Comparison of ENCODE assay signal across 9 mouse cellular contexts in the genomic region with DNA sequence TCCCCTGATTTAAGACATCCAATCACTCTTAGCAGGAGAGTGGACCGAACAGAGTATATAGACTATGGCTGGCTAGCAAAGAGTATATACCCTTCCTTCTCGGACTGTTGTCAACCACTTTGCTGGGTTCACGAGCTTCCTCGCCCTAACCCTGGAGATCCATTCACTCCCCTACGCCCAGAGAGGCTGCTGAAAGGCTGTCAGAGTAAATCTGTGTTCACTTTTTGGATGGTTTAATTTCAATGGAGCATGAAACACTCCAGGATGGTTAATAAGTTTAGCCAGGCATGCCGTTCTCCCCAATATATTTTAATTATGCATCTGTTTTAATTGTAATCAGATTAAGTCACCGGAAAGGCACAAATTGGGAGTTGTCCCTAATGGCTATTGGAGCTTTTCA. TPM values are rescaled to one million over a fixed set of nuclear protein-coding genes. Genes with fewer than 3 reads are reported as not detected.
A peak's percentile ranks its signal among the peaks of the same experiment; 100 is the strongest.
DNase-seq lines count a peak whose midpoint lies in the region; ATAC-seq and TF ChIP-seq lines count a peak whose summit lies in the region.
"Had no signal": no experiment of that assay in that cellular context is flagged by ENCODE, and none has a peak within 500 bp of the region (broad histone marks: within the 10 kb centered on the region; RNA-seq: fewer than 3 reads in every experiment).

No protein-coding gene starts in this region.

- no peaks in the 10 kb centered on the region for H3K27me3 ChIP-seq in kidney, embryonic 15.5 days
- H3K27me3 ChIP-seq in forebrain, embryonic 11.5 days (ENCODE audit: control insufficient read depth, insufficient read depth, low read length): peaks cover 9% of the 10 kb centered on the region; the same call in 1 of the 2 replicates
- H3K27me3 ChIP-seq in intestine, postnatal 0 days (replicated peaks; ENCODE audit: control insufficient read depth, insufficient read depth, low read length): no peaks in the 10 kb centered on the region
- 0 out of 2 replicates have a peak, but pooled peaks cover 8% of the 10 kb centered on the region for H3K27me3 ChIP-seq in neural tube, embryonic 13.5 days

- H3K36me3 ChIP-seq in kidney, embryonic 15.5 days: 0 out of 2 replicates have a peak, but pooled peaks cover 3% of the 10 kb centered on the region
- H3K36me3 ChIP-seq in forebrain, embryonic 11.5 days (ENCODE audit: control insufficient read depth, insufficient read depth, low read length): no peaks in the 10 kb centered on the region
- no peaks in the 10 kb centered on the region for H3K36me3 ChIP-seq in intestine, postnatal 0 days (ENCODE audit: control insufficient read depth, insufficient read depth)
- H3K36me3 ChIP-seq in neural tube, embryonic 13.5 days: no peaks in the 10 kb centered on the region

- no peak for DNase-seq in kidney, adult 8-10 months
- no peak for DNase-seq in forebrain, embryonic 11.5 days (ENCODE audit: low spot score)
- DNase-seq in testis, postnatal 10 days (ENCODE audit: low spot score): no peak
- DNase-seq: kidney, postnatal 10 days had no signal

- peak overlapping the region; percentile 91 for H3K4me2 ChIP-seq in kidney, embryonic 15.5 days
- H3K4me2 ChIP-seq in forebrain, embryonic 11.5 days (ENCODE audit: low read depth, low read length, severe bottlenecking): peak overlapping the region; percentile 82
- H3K4me2 ChIP-seq in intestine, postnatal 0 days (replicated peaks; ENCODE audit: low read depth): peak overlapping the region; percentile 93; the same call in 1 of the 2 replicates
- peak overlapping the region; percentile 75 for H3K4me2 ChIP-seq in neural tube, embryonic 13.5 days

- 0 out of 2 replicates have a peak overlapping the region, but pooled peaks have one; percentile 23 for H3K9ac ChIP-seq in kidney, embryonic 15.5 days
- H3K9ac ChIP-seq in forebrain, embryonic 11.5 days (ENCODE audit: low read length): no peak overlapping the region
- H3K9ac ChIP-seq in intestine, postnatal 0 days (ENCODE audit: low read depth, low read length): no peak overlapping the region
- peak overlapping the region; percentile 65 for H3K9ac ChIP-seq in neural tube, embryonic 13.5 days

- TF ChIP-seq CTCF in intestine, postnatal 0 days (IDR thresholded peaks at IDR 0.05; ENCODE audit: low read depth): no peak

- 30% methylated on average over 7 of the region's 7 CpGs for WGBS in kidney, embryonic 15.5 days
- WGBS in forebrain, embryonic 11.5 days: 23% methylated on average over 7 of the region's 7 CpGs
- 71% methylated on average over 7 of the region's 7 CpGs for WGBS in intestine, postnatal 0 days
- WGBS in neural tube, embryonic 13.5 days: 18% methylated on average over 7 of the region's 7 CpGs

- H3K27ac ChIP-seq in kidney, embryonic 15.5 days: no peak overlapping the region
- no peak overlapping the region for H3K27ac ChIP-seq in forebrain, embryonic 11.5 days (ENCODE audit: low read depth, low read length)
- H3K27ac ChIP-seq in intestine, postnatal 0 days (ENCODE audit: low read depth, low read length): no peak overlapping the region
- no peak overlapping the region for H3K27ac ChIP-seq in neural tube, embryonic 13.5 days (replicated peaks)

- ATAC-seq in kidney, embryonic 15.5 days (replicated peaks; ENCODE audit: low FRiP score): no peak
- no peak for ATAC-seq in forebrain, embryonic 11.5 days (replicated peaks; ENCODE audit: low FRiP score)
- ATAC-seq in intestine, postnatal 0 days: no peak
- no peak for ATAC-seq in neural tube, embryonic 13.5 days (ENCODE audit: low read depth)
- ATAC-seq in frontal cortex, adult (ENCODE audit: low TSS enrichment): no peak
- ATAC-seq in CD4-positive, CD25-positive, alpha-beta regulatory T cell, adult 4 months: no peak

- peak overlapping the region; percentile 85 for H3K4me3 ChIP-seq in kidney, embryonic 15.5 days (replicated peaks)
- peak overlapping the region; percentile 53 for H3K4me3 ChIP-seq in forebrain, embryonic 11.5 days (ENCODE audit: low read depth, low read length)
- H3K4me3 ChIP-seq in intestine, postnatal 0 days (ENCODE audit: low read depth, low read length): peak overlapping the region; percentile 90
- peak overlapping the region; percentile 77 for H3K4me3 ChIP-seq in neural tube, embryonic 13.5 days

- peaks cover 25% of the 10 kb centered on the region for H3K4me1 ChIP-seq in kidney, embryonic 15.5 days
- H3K4me1 ChIP-seq in forebrain, embryonic 11.5 days (replicated peaks; ENCODE audit: control insufficient read depth, insufficient read depth, low read length): 0 out of 2 replicates have a peak, but pooled peaks cover 1% of the 10 kb centered on the region
- H3K4me1 ChIP-seq in intestine, postnatal 0 days (replicated peaks; ENCODE audit: control insufficient read depth, insufficient read depth, low read length): no peaks in the 10 kb centered on the region
- H3K4me1 ChIP-seq in neural tube, embryonic 13.5 days (replicated peaks): peaks cover 41% of the 10 kb centered on the region

- H3K9me3 ChIP-seq in kidney, embryonic 15.5 days (replicated peaks): no peaks in the 10 kb centered on the region
- no peaks in the 10 kb centered on the region for H3K9me3 ChIP-seq in forebrain, embryonic 11.5 days (ENCODE audit: control insufficient read depth, low read length)
- H3K9me3 ChIP-seq in intestine, postnatal 0 days (ENCODE audit: control insufficient read depth): no peaks in the 10 kb centered on the region
- H3K9me3 ChIP-seq in neural tube, embryonic 13.5 days: no peaks in the 10 kb centered on the region

RNA-seq across cellular contexts. Expression of gene Tmtc2, which starts 1.9 kb away (rescaled TPM):
- polyA plus RNA-seq in kidney, embryonic 15.5 days (2015; fragmentation: Nextera tagmentation; extraction: Ambion mirVana): 9.9 and 10.8 TPM in 2 replicates
- polyA plus RNA-seq in forebrain, embryonic 11.5 days (2014; fragmentation: Nextera tagmentation; extraction: Ambion mirVana): 3.9 and 4.0 TPM in 2 replicates
- polyA plus RNA-seq in intestine, postnatal 0 days (2015; fragmentation: Nextera tagmentation; extraction: Ambion mirVana): 4.1 and 4.9 TPM in 2 replicates
- polyA plus RNA-seq in neural tube, embryonic 13.5 days (2015; fragmentation: Nextera tagmentation; extraction: Ambion mirVana): 9.0 and 10.0 TPM in 2 replicates
- under 1 TPM in 1 of 2 experiments, not detected in 1; 0.39 TPM for polyA plus RNA-seq in CD4-positive, CD25-positive, alpha-beta regulatory T cell, adult 4 months (2017; shearing (Covaris generic))

Comparison
In these comparisons a context has a peak if more than half of its experiments do, and no peak if none do; other contexts are left out.
1. H3K9ac ChIP-seq: peak in kidney, embryonic 15.5 days (single experiment) and neural tube, embryonic 13.5 days (single experiment); none in forebrain, embryonic 11.5 days (single experiment) and intestine, postnatal 0 days (single experiment).
2. Peak in every context shown above with its lines, with median percentiles within 50 percentile points of each other: H3K4me2 ChIP-seq and H3K4me3 ChIP-seq.